Mouse (Mus musculus) stomach, postnatal 0 days (tissue): ENCODE data around the gene Eci2.

Experiments
- CTCF ChIP-seq: IDR thresholded peaks from 2 replicates; pipeline ENCODE4 v1.5.1; 2016; ENCODE audit warnings: antibody characterized with exemption, low read depth, mild to moderate bottlenecking, moderate library complexity
- EP300 ChIP-seq: optimal IDR thresholded peaks from 2 replicates; pipeline ENCODE3; 2016; ENCODE audit warnings: antibody characterized with exemption

GRCm38 (mm10) chr13:35017392-35017791 lies 9.5 kb downstream of the Eci2 start:
- TF ChIP-seq CTCF (no peak), EP300 (no peak)
